Mouse (Mus musculus) CH12F3 (cell line): ENCODE results near the gene Mbd3.

Experiments used
- in situ Hi-C: fragments of 300-500 bp; cut with MboI; formaldehyde crosslinking; loops from 2 replicates; pipeline ENCODE4 v1.14.3; 2020; ENCODE audit warnings: low sequenced_read_pairs

Mbd3 gene

DNA sequence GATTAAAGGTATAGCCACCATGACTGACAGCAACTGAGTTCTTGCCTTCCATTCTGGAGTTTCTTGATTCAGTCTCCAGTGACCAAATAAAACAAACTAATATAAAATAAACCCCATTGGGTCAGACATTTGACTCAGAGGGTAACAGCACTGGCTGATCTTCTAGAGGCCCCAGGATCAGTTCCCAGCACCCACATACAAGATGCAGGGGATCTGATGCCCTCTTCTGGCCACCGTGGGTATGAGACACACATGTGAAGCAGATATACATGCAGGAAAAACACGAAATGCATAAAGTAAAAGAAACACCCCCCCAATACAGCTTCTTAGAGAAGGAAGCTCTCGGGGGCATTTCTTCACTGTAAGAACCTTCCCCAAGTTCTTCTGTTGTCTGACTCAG is 25.7 kb upstream of the Mbd3 start:
- in situ Hi-C loops: no loop called here

GRCm38 (mm10) chr10:80423562-80423961 is 24.2 kb upstream of the Mbd3 start:
- in situ Hi-C loops: no loop called here

DNA sequence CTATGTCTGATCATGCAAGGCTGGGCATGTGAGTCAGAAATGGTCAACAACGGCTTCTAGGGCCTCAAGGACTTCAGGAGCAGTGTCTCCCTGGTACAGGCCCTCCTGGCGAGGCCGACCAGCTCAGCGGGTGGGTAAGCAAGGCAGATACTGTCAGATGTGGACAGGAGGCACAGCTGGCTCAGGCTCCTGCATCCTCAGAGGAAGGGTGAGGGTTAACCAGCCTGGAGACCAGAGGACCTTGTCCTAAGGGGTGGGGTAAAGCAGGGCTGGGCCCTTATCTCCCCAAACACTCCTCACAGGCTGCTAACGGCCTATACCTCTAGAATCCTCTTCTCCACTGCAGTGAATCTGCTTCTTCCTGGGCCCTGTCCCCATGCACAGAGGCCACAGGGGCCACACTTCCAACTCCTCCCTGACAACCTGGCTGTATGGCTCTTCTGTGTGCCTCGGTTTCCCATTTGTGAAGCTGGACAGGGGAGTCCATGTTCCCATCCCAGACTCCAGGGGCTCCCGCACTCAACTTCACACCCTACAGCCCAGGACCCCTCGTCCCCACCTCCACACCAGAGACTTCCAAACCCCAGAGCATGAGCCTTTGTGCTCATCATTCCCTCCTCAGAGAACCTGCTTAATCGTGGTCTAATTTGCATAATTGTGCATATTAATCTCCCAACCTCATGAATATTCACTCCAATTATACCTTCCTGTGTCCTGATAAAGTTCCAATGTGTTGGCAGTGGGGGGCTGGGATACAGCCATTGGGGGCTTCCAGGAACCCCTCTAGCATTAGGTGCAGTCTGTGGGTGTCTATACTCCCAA is 22.5 kb upstream of the Mbd3 start:
- in situ Hi-C loops: no loop called here

- in situ Hi-C loops: no loop called here
Observed at GRCm38 (mm10) chr10:80421208-80421607, 21.9 kb upstream of the Mbd3 start.

- in situ Hi-C loops: no loop called here
Observed at GRCm38 (mm10) chr10:80420729-80421128, 21.4 kb upstream of the Mbd3 start.

GRCm38 (mm10) chr10:80419419-80419818 is 20.1 kb upstream of the Mbd3 start:
- in situ Hi-C loops: no loop called here

DNA sequence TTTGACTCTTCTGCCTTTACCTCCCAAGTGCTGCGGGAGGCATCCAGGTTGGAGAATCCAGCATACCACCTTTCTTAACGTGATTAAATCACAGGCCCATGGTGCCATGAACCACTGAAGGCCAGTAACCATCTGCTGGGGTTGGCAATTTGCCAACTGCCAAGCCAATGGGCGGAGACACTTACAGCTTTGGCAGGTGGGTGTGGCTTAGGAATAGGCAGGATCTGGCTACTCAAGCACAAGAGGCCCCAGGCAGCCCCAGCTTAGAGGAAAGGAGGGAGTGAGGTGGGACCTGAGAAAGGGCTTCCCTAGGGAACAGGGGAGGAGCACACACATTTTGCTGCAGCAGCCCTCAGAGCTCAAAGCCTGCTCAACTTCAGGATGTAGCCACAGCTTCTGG is 19.0 kb upstream of the Mbd3 start:
- in situ Hi-C loops: no loop called here

DNA sequence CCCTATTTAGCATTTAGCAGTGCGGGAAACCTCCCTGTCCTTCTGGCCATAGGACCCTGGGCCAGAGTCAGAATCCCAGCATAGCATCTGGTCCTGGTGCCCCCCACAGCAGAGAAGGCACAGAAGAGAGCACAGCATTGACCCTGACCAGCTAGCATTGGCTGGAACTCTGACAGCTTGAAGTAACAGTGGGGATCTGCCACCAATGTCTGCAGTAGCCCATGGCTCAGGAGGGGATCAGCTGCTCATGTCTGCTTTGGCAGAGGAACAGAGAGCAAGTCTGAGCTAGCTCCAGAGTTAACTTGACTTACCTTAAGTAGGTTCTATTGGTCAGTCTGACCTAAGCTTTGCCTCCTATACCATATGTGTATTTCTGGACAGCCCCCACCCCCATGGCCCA is 18.5 kb upstream of the Mbd3 start:
- in situ Hi-C loops: no loop called here

GRCm38 (mm10) chr10:80417371-80417770 is 18.0 kb upstream of the Mbd3 start:
- in situ Hi-C loops: no loop called here

GRCm38 (mm10) chr10:80415566-80415965 is 16.2 kb upstream of the Mbd3 start:
- in situ Hi-C loops: no loop called here

GRCm38 (mm10) chr10:80412656-80413541 is 13.5 kb upstream of the Mbd3 start:
- in situ Hi-C loops: no loop called here

GRCm38 (mm10) chr10:80407924-80408323 is 8.6 kb upstream of the Mbd3 start:
- in situ Hi-C loops: no loop called here

- in situ Hi-C loops: no loop called here
Observed at GRCm38 (mm10) chr10:80406684-80407501, 7.5 kb upstream of the Mbd3 start, which contains the start of gene Uqcr11. TSS of gene Uqcr11 (minus strand) at chr10:80406830.

DNA sequence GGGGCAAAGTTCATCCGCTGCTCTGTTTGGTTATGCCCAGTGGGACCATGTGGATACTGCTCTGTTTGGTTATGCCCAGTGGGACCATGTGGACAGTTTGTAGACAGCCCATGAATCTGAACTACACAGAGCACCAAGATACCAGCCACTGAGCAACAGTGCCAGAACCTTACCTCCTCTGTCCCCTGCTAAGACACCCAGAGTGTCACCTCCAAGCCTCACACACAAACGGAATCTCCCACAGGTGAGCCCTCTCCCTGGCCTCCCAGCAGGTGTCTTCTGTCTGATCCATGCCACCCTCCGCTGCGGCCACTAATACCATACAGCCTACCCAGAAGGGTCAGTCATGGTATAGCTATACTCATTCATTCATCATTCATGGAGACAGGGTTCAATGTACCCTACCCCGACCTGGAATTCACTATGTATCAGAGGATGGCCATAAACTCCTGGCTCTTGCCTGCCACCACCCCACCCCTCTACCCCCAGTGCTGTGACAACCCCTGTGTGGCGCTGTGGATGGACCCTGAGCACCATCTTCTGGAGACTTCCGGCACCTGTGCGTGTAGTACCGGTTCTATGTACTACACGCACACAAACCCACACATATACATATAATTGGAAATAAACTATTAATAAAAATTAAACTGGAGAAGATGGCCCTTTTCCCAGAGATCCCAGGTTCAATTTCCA is 6.3 kb upstream of the Mbd3 start:
- in situ Hi-C loops: no loop called here

DNA sequence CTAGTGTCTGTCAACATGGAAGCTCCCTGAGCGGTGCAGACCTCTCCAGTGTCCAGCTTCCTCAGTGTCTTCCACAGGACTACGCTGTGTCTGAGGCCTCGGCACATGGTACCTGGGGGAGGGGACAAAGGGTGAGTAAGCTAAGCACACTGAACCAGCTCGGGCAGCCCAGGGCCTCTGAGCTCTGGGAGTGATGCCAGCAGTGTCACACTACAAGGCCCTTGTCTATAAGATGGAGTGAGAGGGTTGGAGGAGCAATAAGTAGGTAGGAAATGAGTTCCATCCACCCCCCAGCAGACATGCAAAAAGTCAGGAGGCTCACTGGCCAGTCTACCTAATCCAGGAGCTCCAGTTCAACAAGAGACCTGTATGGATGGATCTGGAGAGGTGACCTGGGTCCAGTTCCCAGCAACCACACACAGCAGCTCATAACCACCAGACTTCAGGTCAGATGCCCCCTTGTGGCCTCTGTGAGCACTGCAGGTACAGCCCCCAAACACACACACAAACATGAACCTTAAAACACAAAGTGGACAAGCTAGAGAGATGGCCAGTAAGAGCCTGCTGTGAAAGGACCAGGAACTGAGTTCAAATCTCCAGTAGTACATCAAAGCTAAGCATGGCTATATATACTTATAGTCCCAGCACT is 3.8 kb upstream of the Mbd3 start:
- in situ Hi-C loops: no loop called here

DNA sequence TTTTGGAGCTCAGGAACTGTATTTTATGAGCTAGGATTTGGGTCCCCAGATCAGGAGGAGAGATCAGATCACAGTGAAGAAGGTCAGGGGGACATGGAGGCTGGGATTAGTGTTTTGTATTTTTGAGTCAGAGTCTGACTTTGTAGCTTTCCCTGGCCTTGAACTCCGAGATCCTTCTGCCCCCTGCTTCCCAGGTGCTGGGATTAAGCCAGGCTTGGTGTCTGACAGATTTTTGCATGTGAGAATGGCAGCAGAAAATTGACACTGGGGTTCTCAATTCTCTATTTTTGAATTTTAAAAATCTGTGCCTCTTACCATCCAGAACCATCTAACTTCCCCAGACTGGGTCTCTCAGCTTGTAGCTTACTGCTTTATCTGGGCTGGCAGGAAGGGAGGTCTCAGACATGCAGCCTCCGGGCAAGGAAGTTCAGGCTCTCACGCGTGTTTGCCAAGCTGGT is 1.4 kb upstream of the Mbd3 start:
- in situ Hi-C loops: no loop called here

- in situ Hi-C loops: no loop called here
Observed at GRCm38 (mm10) chr10:80399973-80400703, 788 bp upstream of the Mbd3 start.

GRCm38 (mm10) chr10:80398719-80399190 is 595 bp downstream of the Mbd3 start:
- in situ Hi-C loops: no loop called here

- in situ Hi-C loops: no loop called here
Observed at GRCm38 (mm10) chr10:80398174-80398535, 1.2 kb downstream of the Mbd3 start.
